ENCODE assay signal across 9 mouse cellular contexts in genomic region chr5:116420759-116421225, GRCm38 (mm10). TPM values are rescaled to one million over a fixed set of nuclear protein-coding genes. Genes with fewer than 3 reads are reported as not detected.
DNase-seq lines count a peak whose midpoint lies in the region; ATAC-seq and TF ChIP-seq lines count a peak whose summit lies in the region.
"Had no signal": no experiment of that assay in that cellular context is flagged by ENCODE, and none has a peak within 500 bp of the region (broad histone marks: within the 10 kb centered on the region; RNA-seq: fewer than 3 reads in every experiment).

No protein-coding gene starts in this region.

- H3K27ac ChIP-seq in gastrocnemius, adult 2 months: peak overlapping the region; percentile 93
- 0 out of 2 replicates have a peak overlapping the region, but pooled peaks have one; percentile 34 for H3K27ac ChIP-seq in ES-E14 (ENCODE audit: insufficient read depth, low read depth, low read length, poor library complexity, severe bottlenecking)
- H3K27ac ChIP-seq in forebrain, embryonic 10.5 days: peak overlapping the region; percentile 79
- H3K27ac ChIP-seq in hindbrain, embryonic 15.5 days (replicated peaks): peak overlapping the region; percentile 58; the same call in 1 of the 2 replicates
- H3K27ac ChIP-seq in lung, embryonic 15.5 days: peak overlapping the region; percentile 91
- peak overlapping the region; percentile 93 for H3K27ac ChIP-seq in stomach, postnatal 0 days (replicated peaks)

- TF ChIP-seq EP300 in stomach, postnatal 0 days (optimal IDR thresholded peaks at IDR 0.05): no peak

- H3K9me3 ChIP-seq in ES-E14 (ENCODE audit: control insufficient read depth, insufficient read depth, low read depth, low read length): no peaks in the 10 kb centered on the region
- no peaks in the 10 kb centered on the region for H3K9me3 ChIP-seq in forebrain, embryonic 10.5 days
- no peaks in the 10 kb centered on the region for H3K9me3 ChIP-seq in hindbrain, embryonic 15.5 days
- H3K9me3 ChIP-seq in lung, embryonic 15.5 days: no peaks in the 10 kb centered on the region
- H3K9me3 ChIP-seq in stomach, postnatal 0 days (ENCODE audit: control insufficient read depth, low read length): no peaks in the 10 kb centered on the region

- H3K4me1 ChIP-seq in ES-E14 (ENCODE audit: control insufficient read depth in 2 of 2, insufficient read depth in 2 of 2, low read length in 2 of 2, poor library complexity in 1 of 2): peaks cover 14 to 31% of the 10 kb centered on the region in 2 experiments
- peaks cover 75% of the 10 kb centered on the region for H3K4me1 ChIP-seq in forebrain, embryonic 10.5 days
- H3K4me1 ChIP-seq in hindbrain, embryonic 15.5 days (replicated peaks): peaks cover 24% of the 10 kb centered on the region
- peaks cover 50% of the 10 kb centered on the region for H3K4me1 ChIP-seq in lung, embryonic 15.5 days
- H3K4me1 ChIP-seq in stomach, postnatal 0 days (replicated peaks; ENCODE audit: control insufficient read depth, insufficient read depth): peaks cover 5% of the 10 kb centered on the region

- H3K9ac ChIP-seq in ES-E14 (ENCODE audit: insufficient read depth, low read depth, low read length, poor library complexity, severe bottlenecking): peak overlapping the region; percentile 37; the same call in 1 of the 2 replicates
- no peak overlapping the region for H3K9ac ChIP-seq in hindbrain, embryonic 15.5 days
- peak overlapping the region; percentile 42; the same call in 1 of the 2 replicates for H3K9ac ChIP-seq in lung, embryonic 15.5 days
- peak overlapping the region; percentile 55 for H3K9ac ChIP-seq in stomach, postnatal 0 days (ENCODE audit: low read length)

- H3K36me3 ChIP-seq in ES-E14 (ENCODE audit: control insufficient read depth, insufficient read depth, low read length, poor library complexity, severe bottlenecking): no peaks in the 10 kb centered on the region
- H3K36me3 ChIP-seq in forebrain, embryonic 10.5 days (replicated peaks): no peaks in the 10 kb centered on the region
- no peaks in the 10 kb centered on the region for H3K36me3 ChIP-seq in hindbrain, embryonic 15.5 days
- no peaks in the 10 kb centered on the region for H3K36me3 ChIP-seq in lung, embryonic 15.5 days
- no peaks in the 10 kb centered on the region; the same call in 1 of the 2 replicates for H3K36me3 ChIP-seq in stomach, postnatal 0 days (ENCODE audit: control insufficient read depth, insufficient read depth, low read length)

- in situ Hi-C loops in ES-E14 (cut with MboI; ENCODE audit: low sequenced_read_pairs in 2 of 2, unreplicated experiment in 2 of 2): no loop called here

- peaks cover 28% of the 10 kb centered on the region for H3K27me3 ChIP-seq in forebrain, embryonic 10.5 days (ENCODE audit: poor library complexity, severe bottlenecking)
- 0 out of 2 replicates have a peak, but pooled peaks cover 4% of the 10 kb centered on the region for H3K27me3 ChIP-seq in hindbrain, embryonic 15.5 days
- no peaks in the 10 kb centered on the region for H3K27me3 ChIP-seq in lung, embryonic 15.5 days
- no peaks in the 10 kb centered on the region for H3K27me3 ChIP-seq in stomach, postnatal 0 days (ENCODE audit: control insufficient read depth, insufficient read depth, low read length)
- H3K27me3 ChIP-seq: Patski had no signal

- DNase-seq in gastrocnemius, adult 2 months: peak; percentile 72
- no peak for DNase-seq in gastrocnemius, postnatal 14 days
- DNase-seq in ES-E14 (ENCODE audit: low read depth, low spot score): no peak
- peak; percentile 67 for DNase-seq in forebrain, embryonic 10.5 days (ENCODE audit: extremely low spot score, low spot score)
- DNase-seq in stomach, postnatal 0 days (ENCODE audit: low spot score): peak; percentile 74
- DNase-seq in thymus, postnatal 36 days: no peak

- TF ChIP-seq CTCF in gastrocnemius, adult 2 months (IDR thresholded peaks at IDR 0.05): no peak
- peak; percentile 7; the same call in 1 of the 2 replicates for TF ChIP-seq CTCF in stomach, postnatal 0 days (IDR thresholded peaks at IDR 0.05; ENCODE audit: low read depth)

- intact Hi-C loops in gastrocnemius, adult 2 months (cut with DNase I): loop anchor here (10.0 kb wide), 1 partner anchor 386 kb away; no protein-coding TSS in a partner anchor
- intact Hi-C loops in gastrocnemius, postnatal 14 days (cut with DNase I; ENCODE audit: low total_unique reads): no loop called here

- no peak overlapping the region for H3K4me2 ChIP-seq in hindbrain, embryonic 15.5 days
- peak overlapping the region; percentile 48 for H3K4me2 ChIP-seq in lung, embryonic 15.5 days
- peak overlapping the region; percentile 56 for H3K4me2 ChIP-seq in stomach, postnatal 0 days (replicated peaks; ENCODE audit: low read depth)

- peak overlapping the region; percentile 94 for H3K4me3 ChIP-seq in gastrocnemius, adult 2 months
- peak overlapping the region; percentile 29 to 46 for H3K4me3 ChIP-seq in ES-E14 (ENCODE audit: insufficient read depth in 1 of 2, low read depth in 1 of 2, low read length in 2 of 2, poor library complexity in 1 of 2, severe bottlenecking in 1 of 2)
- peak overlapping the region; percentile 24; the same call in 1 of the 2 replicates for H3K4me3 ChIP-seq in forebrain, embryonic 10.5 days
- no peak overlapping the region for H3K4me3 ChIP-seq in hindbrain, embryonic 15.5 days
- peak overlapping the region; percentile 14 for H3K4me3 ChIP-seq in lung, embryonic 15.5 days
- peak overlapping the region; percentile 29 for H3K4me3 ChIP-seq in stomach, postnatal 0 days (ENCODE audit: low read depth, low read length)

- peak; percentile 52; the same call in 1 of the 2 replicates for ATAC-seq in hindbrain, embryonic 15.5 days (ENCODE audit: low FRiP score, low read depth)
- peak; percentile 66 for ATAC-seq in lung, embryonic 15.5 days (ENCODE audit: borderline replicate concordance, extremely low read depth, low FRiP score, low TSS enrichment)
- ATAC-seq in stomach, postnatal 0 days (ENCODE audit: low FRiP score, low TSS enrichment): peak; percentile 84
- ATAC-seq: Patski had no signal

- WGBS in forebrain, embryonic 10.5 days: 5% methylated on average over 6 of the region's 6 CpGs
- WGBS in hindbrain, embryonic 15.5 days: 10% methylated on average over 6 of the region's 6 CpGs
- 7% methylated on average over 6 of the region's 6 CpGs for WGBS in lung, embryonic 15.5 days
- 12% methylated on average over 6 of the region's 6 CpGs for WGBS in stomach, postnatal 0 days

TF ChIP-seq in ES-E14, 5 proteins besides CTCF, POLR2A, EP300 and RAD21:
- no peak for TF ChIP-seq HCFC1 (IDR thresholded peaks at IDR 0.05; ENCODE audit: borderline replicate concordance, insufficient read depth, low read length)
- TF ChIP-seq MAFK (IDR thresholded peaks at IDR 0.05; ENCODE audit: insufficient read depth, low read depth, low read length): peak; percentile 39; the same call in 1 of the 2 replicates

RNA-seq across cellular contexts. Expression of gene Hspb8, which starts 1.9 kb away (rescaled TPM):
- total RNA-seq in gastrocnemius, adult 2 months (2021): 100 to 1,000 TPM; 234 to 341 TPM
- total RNA-seq in gastrocnemius, postnatal 14 days (2021): 100 to 1,000 TPM; 201 to 287 TPM
- 11.8 and 29.1 TPM in 2 replicates for total RNA-seq in ES-E14 (2012; rRNA removed)
- polyA plus RNA-seq in forebrain, embryonic 10.5 days (2016; fragmentation: Nextera tagmentation; extraction: Ambion mirVana): 8.5 and 8.6 TPM in 2 replicates
- 6.7 and 8.7 TPM in 2 replicates for polyA plus RNA-seq in hindbrain, embryonic 15.5 days (2015; fragmentation: Nextera tagmentation; extraction: Ambion mirVana)
- 15.7 and 16.0 TPM in 2 replicates for polyA plus RNA-seq in lung, embryonic 15.5 days (2015; fragmentation: Nextera tagmentation; extraction: Ambion mirVana)
- 28.9 and 29.0 TPM in 2 replicates for polyA plus RNA-seq in stomach, postnatal 0 days (2015; fragmentation: Nextera tagmentation; extraction: Ambion mirVana)

Comparison
In these comparisons a context has a peak if more than half of its experiments do, and no peak if none do; other contexts are left out.
1. DNase-seq: peak in gastrocnemius, adult 2 months (single experiment), forebrain, embryonic 10.5 days (single experiment) and stomach, postnatal 0 days (single experiment); none in gastrocnemius, postnatal 14 days (single experiment), ES-E14 (single experiment) and thymus, postnatal 36 days (0 of 2).
2. H3K27ac ChIP-seq: peak in every context shown above with its lines; median percentile 93 in gastrocnemius, adult 2 months; 93 in stomach, postnatal 0 days; 91 in lung, embryonic 15.5 days; 79 in forebrain, embryonic 10.5 days; 58 in hindbrain, embryonic 15.5 days; 34 in ES-E14.
3. Peak in every context shown above with its lines, with median percentiles within 50 percentile points of each other: ATAC-seq.